Mouse (Mus musculus) liver, embryonic 14.5 days (tissue): ENCODE results near the gene Sf3a2. TPM values are rescaled to one million over a fixed set of nuclear protein-coding genes. Genes with fewer than 3 reads are reported as not detected.

Experiments
- ATAC-seq: fragments of 200-750 bp; cut with Nextera tagmentation; 2 replicates; pipeline ENCODE4 v1.8.0; 2017; ENCODE audit warnings: moderate number of reproducible peaks, mild to moderate bottlenecking, moderate library complexity; ENCODE audit not compliant: insufficient read depth
- DNase-seq, 3 experiments: peaks; one replicate each; pipeline ENCODE4 v3.0.0-alpha.2; 2012 to 2013; ENCODE audit warnings: low read depth in 3 of 3, low spot score in 3 of 3
- H3K27ac ChIP-seq: fragments of 300-500 bp; sonication (generic); 2 replicates; pipeline ENCODE4 v1.5.1; 2014; ENCODE audit warnings: moderate library complexity, mild to moderate bottlenecking, control low read depth, inconsistent platforms
- H3K27me3 ChIP-seq: fragments of 300-500 bp; sonication (generic); 2 replicates; pipeline ENCODE4 v1.6.1; 2014; ENCODE audit warnings: mild to moderate bottlenecking, low read length, moderate library complexity; ENCODE audit not compliant: control insufficient read depth, insufficient read depth
- H3K36me3 ChIP-seq: fragments of 300-500 bp; sonication (generic); replicated peaks from 2 replicates; pipeline ENCODE4 v1.6.1; 2014; ENCODE audit warnings: low read depth; ENCODE audit not compliant: control insufficient read depth, insufficient read depth
- H3K4me1 ChIP-seq, 2 experiments: fragments of 200-500 bp in 1 of 2; fragments of 300-500 bp in 1 of 2; sonication (generic) in 1 of 2; replicated peaks; 2 replicates each; pipeline ENCODE4 v1.6.1; 2012 to 2014; ENCODE audit warnings: antibody characterized with exemption in 1 of 2, inconsistent platforms in 1 of 2, low read length in 1 of 2; ENCODE audit not compliant: control insufficient read depth in 2 of 2, insufficient read depth in 2 of 2
- H3K4me2 ChIP-seq: fragments of 300-500 bp; sonication (generic); 2 replicates; pipeline ENCODE4 v1.6.1; 2014; ENCODE audit warnings: low read depth, mild to moderate bottlenecking, control low read depth, moderate library complexity
- H3K4me3 ChIP-seq, 2 experiments: fragments of 200-500 bp in 1 of 2; fragments of 300-500 bp in 1 of 2; sonication (generic) in 1 of 2; 2 replicates each; pipeline ENCODE4 v1.5.1; 2012 to 2014; ENCODE audit warnings: low read depth in 2 of 2, low read length in 2 of 2, mild to moderate bottlenecking in 2 of 2, control low read depth in 1 of 2, inconsistent platforms in 1 of 2, moderate library complexity in 1 of 2; ENCODE audit not compliant: insufficient read depth in 1 of 2
- H3K9ac ChIP-seq: fragments of 300-500 bp; sonication (generic); replicated peaks from 2 replicates; pipeline ENCODE4 v1.6.1; 2014; ENCODE audit warnings: mild to moderate bottlenecking, control low read depth, moderate library complexity
- H3K9me3 ChIP-seq: fragments of 300-500 bp; sonication (generic); 2 replicates; pipeline ENCODE4 v1.6.1; 2016; ENCODE audit warnings: low read length, mixed read lengths; ENCODE audit not compliant: control insufficient read depth
- CTCF ChIP-seq: IDR thresholded peaks from 2 replicates; pipeline ENCODE4 v1.5.1; 2016; ENCODE audit warnings: antibody characterized with exemption, low read depth, control low read depth
- EP300 ChIP-seq: IDR thresholded peaks from 2 replicates; pipeline ENCODE4 v1.6.1; 2016; ENCODE audit warnings: antibody characterized with exemption, low read depth
- WGBS: fragments of 180-500 bp; shearing (Covaris S2); extraction: QIAGEN DNeasy Blood & Tissue Kit; methylation state at CpG from one replicate; pipeline ENCODE4 v1.1.7; 2014; ENCODE audit not compliant: insufficient replicate concordance; 5-methylcytosine and 5-hydroxymethylcytosine counted together
- polyA plus RNA-seq, 2 experiments: library from polyadenylated mRNA; depleted of rRNA in 1 of 2; stranded (reverse) in 1 of 2; unstranded in 1 of 2; fragments of >200 nt; fragmentation: Nextera tagmentation in 1 of 2; extraction: Ambion mirVana in 1 of 2; gene quantifications; 2 replicates each; pipeline versions ENCODE4 v1.2.1 to v1.2.3; 2012 to 2014

Sf3a2 gene
- polyA plus RNA-seq (2012; rRNA removed) (26.1 and 35.6 TPM in 2 replicates), polyA plus RNA-seq (2014; fragmentation: Nextera tagmentation; extraction: Ambion mirVana) (36.1 and 40.7 TPM in 2 replicates)

DNA sequence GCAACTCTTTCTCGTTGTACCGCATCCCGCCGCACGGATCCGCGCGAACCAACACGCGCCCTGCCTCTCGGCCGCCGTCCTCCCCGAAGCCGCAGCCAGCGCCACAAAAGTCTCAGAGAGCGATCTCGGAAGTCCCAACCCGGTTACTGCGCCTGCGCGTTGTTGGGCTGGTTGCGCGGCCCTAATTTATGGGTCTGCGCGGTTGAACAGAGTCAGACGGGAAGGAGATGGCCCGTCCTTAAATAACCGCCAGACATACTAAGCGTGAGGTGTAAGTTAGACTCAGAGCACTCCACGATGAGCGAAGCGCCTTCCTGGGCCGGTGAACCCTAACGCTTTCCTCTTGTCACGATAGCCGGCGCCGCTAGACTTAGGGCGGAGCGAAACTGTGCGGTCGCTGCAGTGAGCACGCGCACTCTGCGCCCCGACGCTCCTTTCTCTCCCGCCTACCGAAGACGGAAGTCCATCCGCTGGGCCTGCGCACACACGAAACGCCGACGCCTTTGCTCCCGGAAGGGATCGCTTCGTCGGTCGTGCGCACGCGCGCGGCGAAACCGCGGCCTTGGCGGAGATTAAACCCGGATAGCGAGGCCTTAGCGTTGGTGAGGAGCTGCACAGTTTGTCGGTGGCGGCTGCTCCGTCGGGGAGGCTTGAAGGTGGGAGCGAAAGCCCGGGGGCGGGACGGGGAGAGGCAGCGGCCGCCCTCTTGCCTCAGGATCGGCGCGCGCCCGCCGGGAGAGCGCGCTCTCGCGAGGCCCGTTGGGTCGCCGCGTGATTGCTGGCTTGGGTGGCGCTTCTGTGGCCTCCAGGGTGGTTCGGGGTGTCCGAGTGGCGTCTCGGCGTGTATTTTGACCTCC is at the start of gene Sf3a2, which contains the start of gene Plekhj1:
Gene Sf3a2, plus strand, starts transcription at position 49 of the 857 bp plus-strand sequence.
Gene Plekhj1, minus strand, starts transcription at position 477 of the 857 bp plus-strand sequence.
- WGBS, result under 1% methylated on average over 104 of the region's 104 CpGs
- TF ChIP-seq CTCF (no peak), EP300 (peak; percentile 23; the same call in 1 of the 2 replicates)
- ATAC-seq, result peak; percentile 93

DNA sequence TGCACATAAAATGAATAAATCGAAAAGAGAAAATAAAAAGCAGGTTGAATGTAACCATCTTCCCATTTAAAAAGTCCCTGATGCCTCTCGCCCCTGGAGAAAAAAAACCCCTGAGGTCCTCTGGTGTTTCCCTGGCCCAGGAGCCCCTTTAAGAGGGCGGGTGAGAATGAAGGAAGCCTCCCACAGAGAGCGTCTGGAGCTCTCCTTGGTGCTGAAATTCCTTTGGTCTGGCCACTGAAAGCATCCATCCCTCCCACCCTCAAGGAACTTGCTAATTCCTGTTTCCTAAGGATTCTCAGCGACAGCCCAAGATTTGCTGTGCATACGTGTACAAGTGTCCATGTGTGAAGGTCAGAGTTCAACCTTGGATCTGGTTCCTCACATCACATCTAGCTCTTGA is 49.4 kb upstream of the Sf3a2 start:
- no peak overlapping the region for H3K4me3 ChIP-seq
- TF ChIP-seq CTCF (no peak), EP300 (no peak)

More for the DNA sequence above, at the start of gene Sf3a2, which contains the start of gene Plekhj1:
- peaks cover 39% of the 10 kb centered on the region for H3K36me3 ChIP-seq
- H3K4me1 ChIP-seq, result peaks cover 14 to 15% of the 10 kb centered on the region in 2 experiments
- H3K9ac ChIP-seq, result peak within 1 kb of the TSS; percentile 81
- peak; percentile 94 to 95 (median 94) for DNase-seq
- peak within 1 kb of the TSS; percentile 82 to 94 for H3K4me3 ChIP-seq
- H3K4me2 ChIP-seq, result peak within 1 kb of the TSS; percentile 97
- peak within 1 kb of the TSS; percentile 75 for H3K27ac ChIP-seq
- H3K9me3 ChIP-seq, result no peaks in the 10 kb centered on the region
- no peaks in the 10 kb centered on the region for H3K27me3 ChIP-seq

DNA sequence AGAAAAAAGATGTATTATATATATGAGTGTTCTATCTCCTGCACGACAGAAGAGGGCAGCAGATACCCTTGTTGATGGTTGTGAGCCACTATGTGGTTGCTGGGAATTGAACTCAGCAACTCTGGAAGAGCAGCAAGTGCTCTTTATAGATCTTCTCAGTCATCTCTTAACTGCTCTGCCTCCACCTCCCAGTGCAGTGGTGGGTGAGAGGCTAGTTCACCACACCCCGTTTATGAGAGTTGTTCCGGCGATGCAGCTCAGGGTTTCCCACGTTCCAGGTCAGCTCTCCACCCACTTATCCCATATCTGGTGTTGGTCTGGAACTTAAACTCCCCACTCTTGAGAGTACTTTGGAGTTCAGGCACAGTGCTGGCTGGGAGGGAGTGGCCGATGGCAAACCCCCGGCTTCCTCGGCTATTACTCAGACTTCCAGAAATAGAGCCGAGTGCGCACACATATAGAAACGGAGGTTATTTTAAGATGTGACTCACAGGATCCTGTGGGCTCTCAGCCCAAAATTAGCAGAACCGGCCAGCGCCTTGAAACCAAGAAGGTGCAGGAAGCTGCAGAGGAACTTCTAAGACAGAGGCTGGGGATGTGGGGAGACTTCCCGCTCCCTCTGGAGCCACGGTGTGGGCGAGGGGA is 46.7 kb upstream of the Sf3a2 start:
- ATAC-seq (no peak), DNase-seq (no peak)
- 2% methylated on average over 16 of the region's 16 CpGs for WGBS
- H3K4me3 ChIP-seq, result peak overlapping the region; percentile 8 to 34
- H3K4me1 ChIP-seq, result peaks cover 17 to 19% of the 10 kb centered on the region in 2 experiments
- TF ChIP-seq EP300 (no peak), CTCF (peak; percentile 64)
- H3K27ac ChIP-seq, result peak overlapping the region; percentile 12; the same call in 1 of the 2 replicates
- peak overlapping the region; percentile 76 for H3K4me2 ChIP-seq
- H3K9ac ChIP-seq, result peak overlapping the region; percentile 23
- no peaks in the 10 kb centered on the region for H3K9me3 ChIP-seq
- H3K36me3 ChIP-seq, result no peaks in the 10 kb centered on the region
- no peaks in the 10 kb centered on the region for H3K27me3 ChIP-seq

More for the DNA sequence above, 49.4 kb upstream of the Sf3a2 start:
- no peaks in the 10 kb centered on the region for H3K9me3 ChIP-seq
- no peak overlapping the region for H3K9ac ChIP-seq
- H3K36me3 ChIP-seq, result no peaks in the 10 kb centered on the region
- no peaks in the 10 kb centered on the region for H3K27me3 ChIP-seq
- no peak overlapping the region for H3K27ac ChIP-seq
- DNase-seq, result peak in 2 of 3 experiments; percentile 57 to 58
- no peak for ATAC-seq
- peaks cover 21 to 26% of the 10 kb centered on the region in 2 experiments for H3K4me1 ChIP-seq
- 8% methylated on average over 6 of the region's 6 CpGs for WGBS
- no peak overlapping the region for H3K4me2 ChIP-seq

DNA sequence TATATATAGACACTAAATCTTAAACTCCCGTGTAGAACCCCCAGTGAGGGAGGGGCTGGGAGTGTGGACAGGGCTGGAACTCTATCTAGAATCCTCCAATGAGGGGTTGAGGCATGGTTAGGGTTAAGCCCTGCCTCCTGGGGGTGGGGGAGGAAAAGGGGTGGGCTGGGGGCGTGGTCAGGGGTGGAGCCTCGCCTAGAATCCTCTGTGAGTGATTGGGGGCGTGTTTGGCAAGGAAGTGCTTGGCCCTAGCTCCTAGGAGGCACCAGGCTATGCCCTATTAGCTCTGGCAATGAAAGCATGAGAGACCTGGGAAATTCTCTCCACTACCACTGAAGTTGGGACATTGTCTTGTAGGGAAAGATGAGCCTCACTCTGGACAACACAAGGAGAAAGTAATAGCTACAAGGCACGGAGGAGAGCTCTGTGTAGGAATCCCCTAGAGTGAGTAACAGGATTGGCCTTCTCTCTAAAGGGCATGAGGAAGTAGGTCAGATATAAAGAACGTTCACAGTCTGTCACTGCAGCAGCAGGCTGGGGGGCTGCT is 45.8 kb upstream of the Sf3a2 start:
- Histone ChIP-seq H3K4me2 (peak overlapping the region; percentile 76), H3K27ac (no peak overlapping the region), H3K27me3 (no peaks in the 10 kb centered on the region), H3K36me3 (no peaks in the 10 kb centered on the region), H3K4me1 (peaks cover 24 to 27% of the 10 kb centered on the region in 2 experiments), H3K9me3 (no peaks in the 10 kb centered on the region), H3K4me3 (peak overlapping the region; percentile 8 to 34), H3K9ac (no peak overlapping the region; the same call in 1 of the 2 replicates)
- TF ChIP-seq EP300 (no peak), CTCF (no peak)
- 4% methylated on average over 6 of the region's 6 CpGs for WGBS
- peak; percentile 69 to 72 (median 72) for DNase-seq
- ATAC-seq, result peak; percentile 59
